Mouse (Mus musculus): ENCODE results near the gene Rad51c. TPM values are rescaled to one million over a fixed set of nuclear protein-coding genes. Genes with fewer than 3 reads are reported as not detected.
A peak's percentile ranks its signal among the peaks of the same experiment; 100 is the strongest.
"Not testable (repeated sequence)": the region's sequence is repeated elsewhere in the genome, so short reads cannot be mapped to it uniquely, and the experiment has no call there.

The Rad51c gene
- polyA plus RNA-seq, 1 experiment, result 31.0 TPM

GRCm38 (mm10) chr11:87447429-87447828 is 42.7 kb upstream of the Rad51c start:
- no peak overlapping the region for H3K4me3 ChIP-seq (ENCODE audit: low read depth, low read length)
- H3K4me1 ChIP-seq (ENCODE audit: control insufficient read depth, insufficient read depth, low read length), result no peaks in the 10 kb centered on the region

GRCm38 (mm10) chr11:87446159-87446558 is 41.4 kb upstream of the Rad51c start:
- peak overlapping the region; percentile 34; the same call in 1 of the 2 replicates for H3K27ac ChIP-seq (ENCODE audit: insufficient read depth, low read length)

More at GRCm38 (mm10) chr11:87447429-87447828, 42.7 kb upstream of the Rad51c start:
- H3K36me3 ChIP-seq (ENCODE audit: control insufficient read depth, insufficient read depth, low read length, poor library complexity, severe bottlenecking), result no peaks in the 10 kb centered on the region
- peak overlapping the region; percentile 53; the same call in 1 of the 2 replicates for H3K9ac ChIP-seq (ENCODE audit: low read depth, poor library complexity, severe bottlenecking)
- TF ChIP-seq POLR2A (IDR thresholded peaks at IDR 0.05; ENCODE audit: insufficient read depth, low read length), result no peak
- TF ChIP-seq CTCF (IDR thresholded peaks at IDR 0.05; ENCODE audit: low read depth, low read length), result no peak
- no peak for TF ChIP-seq EP300 (IDR thresholded peaks at IDR 0.05; ENCODE audit: insufficient read depth, low read depth, low read length)
- no peaks in the 10 kb centered on the region for H3K27me3 ChIP-seq (ENCODE audit: control insufficient read depth, insufficient read depth, low read length, poor library complexity, severe bottlenecking)
- no peak overlapping the region for H3K27ac ChIP-seq (ENCODE audit: insufficient read depth, low read length)
- no peaks in the 10 kb centered on the region for H3K9me3 ChIP-seq (replicated peaks; ENCODE audit: control insufficient read depth, insufficient read depth, low read length, poor library complexity, severe bottlenecking)

GRCm38 (mm10) chr11:87445593-87445992 is 40.8 kb upstream of the Rad51c start:
- not testable (repeated sequence) for H3K4me1 ChIP-seq (ENCODE audit: control insufficient read depth, insufficient read depth, low read length); H3K36me3 ChIP-seq (ENCODE audit: control insufficient read depth, insufficient read depth, low read length, poor library complexity, severe bottlenecking); H3K4me3 ChIP-seq (ENCODE audit: low read depth, low read length); H3K9ac ChIP-seq (ENCODE audit: low read depth, poor library complexity, severe bottlenecking); H3K9me3 ChIP-seq (replicated peaks; ENCODE audit: control insufficient read depth, insufficient read depth, low read length, poor library complexity, severe bottlenecking); H3K27me3 ChIP-seq (ENCODE audit: control insufficient read depth, insufficient read depth, low read length, poor library complexity, severe bottlenecking)
- H3K27ac ChIP-seq (ENCODE audit: insufficient read depth, low read length), result 0 out of 2 replicates have a peak overlapping the region, but pooled peaks have one; percentile 34

More at GRCm38 (mm10) chr11:87446159-87446558, 41.4 kb upstream of the Rad51c start:
- TF ChIP-seq CTCF (IDR thresholded peaks at IDR 0.05; ENCODE audit: low read depth, low read length) (no peak), EP300 (IDR thresholded peaks at IDR 0.05; ENCODE audit: insufficient read depth, low read depth, low read length) (no peak), POLR2A (IDR thresholded peaks at IDR 0.05; ENCODE audit: insufficient read depth, low read length) (no peak)
- no peaks in the 10 kb centered on the region for H3K27me3 ChIP-seq (ENCODE audit: control insufficient read depth, insufficient read depth, low read length, poor library complexity, severe bottlenecking)
- no peaks in the 10 kb centered on the region for H3K36me3 ChIP-seq (ENCODE audit: control insufficient read depth, insufficient read depth, low read length, poor library complexity, severe bottlenecking)
- H3K9me3 ChIP-seq (replicated peaks; ENCODE audit: control insufficient read depth, insufficient read depth, low read length, poor library complexity, severe bottlenecking), result no peaks in the 10 kb centered on the region
- no peak overlapping the region for H3K9ac ChIP-seq (ENCODE audit: low read depth, poor library complexity, severe bottlenecking)
- H3K4me3 ChIP-seq (ENCODE audit: low read depth, low read length), result no peak overlapping the region
- no peaks in the 10 kb centered on the region for H3K4me1 ChIP-seq (ENCODE audit: control insufficient read depth, insufficient read depth, low read length)

DNA sequence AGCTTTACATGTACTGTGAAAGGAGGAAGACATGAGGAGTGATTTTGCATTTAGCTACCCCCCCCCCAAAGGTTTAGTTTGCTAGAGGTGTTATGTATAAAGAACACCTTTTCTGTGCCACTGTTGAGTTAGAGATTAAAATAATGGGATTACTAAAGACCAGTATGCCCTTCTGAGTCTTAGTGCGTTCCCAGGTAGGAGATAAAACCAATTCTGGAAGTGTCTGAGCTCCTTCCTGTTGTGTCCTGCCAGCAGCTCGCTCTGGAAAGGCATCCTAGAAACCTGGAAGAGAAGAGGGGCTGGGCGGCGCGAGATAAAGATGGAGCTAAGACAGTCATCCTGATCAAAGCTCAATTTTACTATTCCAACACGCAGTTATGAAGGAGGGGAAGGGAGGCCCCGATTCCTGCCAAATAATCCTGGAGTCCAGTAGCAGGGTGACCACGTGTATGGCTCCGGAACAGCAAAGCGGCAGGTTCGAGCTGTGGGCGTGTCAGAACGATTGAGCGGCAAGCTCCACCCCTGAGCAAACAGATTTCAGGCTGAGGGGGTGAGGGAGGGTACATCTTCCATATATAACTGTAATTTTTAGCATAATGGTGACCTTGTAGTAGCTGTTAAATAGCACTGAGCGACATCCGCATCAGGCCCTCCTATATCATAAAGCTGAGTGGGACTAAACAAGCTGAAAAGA is 40.1 kb upstream of the Rad51c start:
- peak overlapping the region; percentile 87 for H3K27ac ChIP-seq (ENCODE audit: insufficient read depth, low read length)
- peak overlapping the region; percentile 89 for H3K9ac ChIP-seq (ENCODE audit: low read depth, poor library complexity, severe bottlenecking)
- no peaks in the 10 kb centered on the region for H3K36me3 ChIP-seq (ENCODE audit: control insufficient read depth, insufficient read depth, low read length, poor library complexity, severe bottlenecking)
- H3K27me3 ChIP-seq (ENCODE audit: control insufficient read depth, insufficient read depth, low read length, poor library complexity, severe bottlenecking), result no peaks in the 10 kb centered on the region
- TF ChIP-seq EP300 (IDR thresholded peaks at IDR 0.05; ENCODE audit: insufficient read depth, low read depth, low read length) (no peak), CTCF (IDR thresholded peaks at IDR 0.05; ENCODE audit: low read depth, low read length) (no peak), POLR2A (IDR thresholded peaks at IDR 0.05; ENCODE audit: insufficient read depth, low read length) (no peak)
- no peaks in the 10 kb centered on the region for H3K9me3 ChIP-seq (replicated peaks; ENCODE audit: control insufficient read depth, insufficient read depth, low read length, poor library complexity, severe bottlenecking)
- H3K4me3 ChIP-seq (ENCODE audit: low read depth, low read length), result peak overlapping the region; percentile 72
- no peaks in the 10 kb centered on the region for H3K4me1 ChIP-seq (ENCODE audit: control insufficient read depth, insufficient read depth, low read length)

DNA sequence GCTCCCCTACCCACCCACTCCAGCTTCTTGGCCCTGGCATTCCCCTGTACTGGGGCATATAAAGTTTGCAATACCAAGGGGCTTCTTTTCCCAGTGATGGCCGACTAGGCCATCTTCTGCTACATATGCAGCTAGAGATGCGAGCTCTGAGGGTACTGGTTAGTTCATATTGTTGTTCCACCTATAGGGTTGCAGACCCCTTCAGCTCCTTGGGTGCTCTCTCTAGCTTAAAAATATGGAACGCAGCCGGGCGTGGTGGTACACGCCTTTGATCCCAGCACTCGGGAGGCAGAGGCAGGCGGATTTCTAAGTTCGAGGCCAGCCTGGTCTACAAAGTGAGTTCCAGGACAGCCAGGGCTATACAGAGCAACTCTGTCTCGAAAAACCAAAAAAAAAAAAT is 39.3 kb upstream of the Rad51c start:
- not testable (repeated sequence) for H3K9me3 ChIP-seq (replicated peaks; ENCODE audit: control insufficient read depth, insufficient read depth, low read length, poor library complexity, severe bottlenecking)

DNA sequence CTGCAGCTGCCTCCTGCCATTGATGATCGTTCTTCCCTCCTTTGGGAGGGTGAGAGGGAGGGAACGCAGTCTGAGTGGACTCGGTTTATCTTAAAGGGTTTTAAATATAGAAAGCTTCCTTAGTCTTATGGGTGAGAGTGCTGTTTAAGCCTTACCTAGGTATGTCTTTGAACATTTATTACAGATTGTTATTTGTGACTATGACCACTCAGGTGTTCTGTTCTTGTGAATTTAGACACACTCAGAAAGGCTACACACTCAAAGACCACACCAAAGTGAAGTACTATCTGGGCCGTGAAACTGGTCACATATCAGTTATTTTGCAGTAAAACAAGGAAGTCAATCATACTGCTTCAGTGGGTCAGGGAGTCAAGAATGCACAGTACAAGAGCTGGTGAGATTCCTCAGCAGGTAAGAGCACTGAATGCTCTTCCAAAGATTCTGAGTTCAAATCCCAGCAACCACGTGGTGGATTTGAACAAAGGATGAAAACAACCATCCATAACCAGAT is 38.7 kb upstream of the Rad51c start:
- no peaks in the 10 kb centered on the region for H3K9me3 ChIP-seq (replicated peaks; ENCODE audit: control insufficient read depth, insufficient read depth, low read length, poor library complexity, severe bottlenecking)
- TF ChIP-seq POLR2A (IDR thresholded peaks at IDR 0.05; ENCODE audit: insufficient read depth, low read length), result no peak
- no peak for TF ChIP-seq EP300 (IDR thresholded peaks at IDR 0.05; ENCODE audit: insufficient read depth, low read depth, low read length)
- 0 out of 2 replicates have a peak overlapping the region, but pooled peaks have one; percentile 89 for H3K9ac ChIP-seq (ENCODE audit: low read depth, poor library complexity, severe bottlenecking)
- no peaks in the 10 kb centered on the region for H3K27me3 ChIP-seq (ENCODE audit: control insufficient read depth, insufficient read depth, low read length, poor library complexity, severe bottlenecking)
- peak overlapping the region; percentile 75; the same call in 1 of the 2 replicates for H3K27ac ChIP-seq (ENCODE audit: insufficient read depth, low read length)
- H3K36me3 ChIP-seq (ENCODE audit: control insufficient read depth, insufficient read depth, low read length, poor library complexity, severe bottlenecking), result no peaks in the 10 kb centered on the region
- no peak overlapping the region for H3K4me3 ChIP-seq (ENCODE audit: low read depth, low read length)
- H3K4me1 ChIP-seq (ENCODE audit: control insufficient read depth, insufficient read depth, low read length), result no peaks in the 10 kb centered on the region

More for the DNA sequence above, 39.3 kb upstream of the Rad51c start:
- not testable (repeated sequence) for H3K27ac ChIP-seq (ENCODE audit: insufficient read depth, low read length); H3K4me1 ChIP-seq (ENCODE audit: control insufficient read depth, insufficient read depth, low read length); H3K4me3 ChIP-seq (ENCODE audit: low read depth, low read length); H3K27me3 ChIP-seq (ENCODE audit: control insufficient read depth, insufficient read depth, low read length, poor library complexity, severe bottlenecking); H3K36me3 ChIP-seq (ENCODE audit: control insufficient read depth, insufficient read depth, low read length, poor library complexity, severe bottlenecking)
- H3K9ac ChIP-seq (ENCODE audit: low read depth, poor library complexity, severe bottlenecking), result peak overlapping the region; percentile 89; the same call in 1 of the 2 replicates

- not testable (repeated sequence) for H3K4me1 ChIP-seq (ENCODE audit: control insufficient read depth, insufficient read depth, low read length); H3K27me3 ChIP-seq (ENCODE audit: control insufficient read depth, insufficient read depth, low read length, poor library complexity, severe bottlenecking); H3K27ac ChIP-seq (ENCODE audit: insufficient read depth, low read length); H3K9me3 ChIP-seq (replicated peaks; ENCODE audit: control insufficient read depth, insufficient read depth, low read length, poor library complexity, severe bottlenecking); H3K36me3 ChIP-seq (ENCODE audit: control insufficient read depth, insufficient read depth, low read length, poor library complexity, severe bottlenecking)
- H3K4me3 ChIP-seq (ENCODE audit: low read depth, low read length), result peak overlapping the region; percentile 19; the same call in 1 of the 2 replicates
- peak overlapping the region; percentile 23 for H3K9ac ChIP-seq (ENCODE audit: low read depth, poor library complexity, severe bottlenecking)
These were observed 38.1 kb upstream of the Rad51c start for GRCm38 (mm10) chr11:87442643-87443372.
